Mouse (Mus musculus) erythroid progenitor cell, adult 5-6 weeks (primary cell): ENCODE data around the gene Rab3gap2. TPM values are rescaled to one million over a fixed set of nuclear protein-coding genes. Genes with fewer than 3 reads are reported as not detected.

Experiments used
- ATAC-seq: replicated peaks from 2 replicates; pipeline ENCODE4 v1.8.0; 2016; ENCODE audit warnings: moderate number of reproducible peaks, mild to moderate bottlenecking, moderate TSS enrichment, inconsistent platforms; ENCODE audit not compliant: poor library complexity, low FRiP score, severe bottlenecking
- total RNA-seq, 2 experiments: library from RNA; stranded (forward) in 1 of 2; stranded (reverse) in 1 of 2; fragments of 150-400 nt in 1 of 2; fragments of 186-747, 209-891 nt in 1 of 2; gene quantifications; 2 replicates each; pipeline versions ENCODE4 v1.2.3 to v1.2.4; 2015 to 2017; ENCODE audit warnings: low replicate concordance in 2 of 2

Rab3gap2 gene
- total RNA-seq, 2 experiments from 2014 or later: 15.1 to 15.5 TPM

GRCm38 (mm10) chr1:185216762-185217161 lies 12.8 kb downstream of the Rab3gap2 start:
- no peak for ATAC-seq

- ATAC-seq: no peak
Measured at GRCm38 (mm10) chr1:185217966-185218365, 14.0 kb downstream of the Rab3gap2 start.

DNA sequence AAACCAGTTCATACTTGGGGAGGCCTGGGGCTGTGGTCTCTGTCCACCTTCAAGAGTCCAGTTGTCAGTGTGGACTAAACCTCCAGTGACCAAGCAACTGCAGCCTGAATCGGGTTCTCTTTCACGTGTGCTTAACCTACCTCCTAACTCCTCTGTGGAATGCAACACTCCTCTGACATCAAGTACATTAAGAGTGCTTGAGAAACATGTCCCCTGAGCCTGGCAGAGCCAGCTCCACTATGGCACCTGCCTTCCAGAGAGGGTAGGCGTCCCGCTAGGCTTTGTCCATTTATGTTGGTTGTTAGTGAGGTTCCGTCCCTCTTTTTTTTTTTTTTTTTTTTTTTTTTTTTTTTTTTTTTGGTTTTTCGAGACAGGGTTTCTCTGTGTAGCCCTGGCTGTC lies 23.0 kb downstream of the Rab3gap2 start:
- ATAC-seq: no peak

- ATAC-seq: no peak
Measured at GRCm38 (mm10) chr1:185227766-185228165, 23.8 kb downstream of the Rab3gap2 start.

- ATAC-seq: peak; percentile 89
Measured at GRCm38 (mm10) chr1:185229406-185230201, 25.7 kb downstream of the Rab3gap2 start.

- ATAC-seq: no peak
Measured at GRCm38 (mm10) chr1:185235837-185236236, 31.9 kb downstream of the Rab3gap2 start.

- no peak for ATAC-seq
Measured at GRCm38 (mm10) chr1:185236530-185236929, 32.6 kb downstream of the Rab3gap2 start.

DNA sequence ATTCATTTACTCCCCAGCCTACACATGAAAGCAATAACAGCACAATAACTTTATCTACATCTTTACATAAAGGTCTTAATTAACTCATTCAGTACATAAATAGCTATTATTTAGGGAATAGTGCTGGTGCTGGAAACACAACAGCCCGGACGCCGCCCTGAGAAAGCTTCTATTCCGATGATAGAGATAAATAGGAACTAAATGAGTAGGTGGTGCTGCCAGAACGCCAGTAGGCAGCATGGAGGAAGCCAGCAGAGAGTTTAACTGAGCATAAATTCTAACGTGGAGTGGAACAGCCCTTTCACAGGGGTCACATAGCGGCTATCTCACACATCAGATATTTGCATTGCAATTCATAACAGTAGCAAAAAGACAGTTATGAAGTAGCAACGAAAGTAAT lies 39.1 kb downstream of the Rab3gap2 start:
- ATAC-seq: no peak

DNA sequence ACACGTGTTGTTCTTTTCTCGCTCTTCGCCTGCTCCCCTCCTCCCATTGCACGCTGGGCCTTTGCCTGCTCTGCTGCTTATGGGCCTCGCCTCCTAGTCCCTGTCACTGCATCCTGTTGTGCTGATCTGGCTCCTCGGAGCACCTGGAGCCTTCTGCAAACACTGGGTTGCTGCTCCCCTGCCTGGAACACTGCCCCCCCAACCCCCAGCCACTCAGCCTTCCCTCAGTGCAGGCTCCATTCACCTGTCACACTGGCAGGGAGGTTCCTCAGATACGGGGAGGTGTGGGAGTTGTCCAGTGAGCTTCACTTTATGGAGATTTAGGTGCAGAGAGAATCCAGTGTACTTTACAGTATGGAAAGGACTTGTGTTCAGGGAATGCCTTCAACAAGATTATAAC lies 41.5 kb downstream of the Rab3gap2 start:
- ATAC-seq: no peak

DNA sequence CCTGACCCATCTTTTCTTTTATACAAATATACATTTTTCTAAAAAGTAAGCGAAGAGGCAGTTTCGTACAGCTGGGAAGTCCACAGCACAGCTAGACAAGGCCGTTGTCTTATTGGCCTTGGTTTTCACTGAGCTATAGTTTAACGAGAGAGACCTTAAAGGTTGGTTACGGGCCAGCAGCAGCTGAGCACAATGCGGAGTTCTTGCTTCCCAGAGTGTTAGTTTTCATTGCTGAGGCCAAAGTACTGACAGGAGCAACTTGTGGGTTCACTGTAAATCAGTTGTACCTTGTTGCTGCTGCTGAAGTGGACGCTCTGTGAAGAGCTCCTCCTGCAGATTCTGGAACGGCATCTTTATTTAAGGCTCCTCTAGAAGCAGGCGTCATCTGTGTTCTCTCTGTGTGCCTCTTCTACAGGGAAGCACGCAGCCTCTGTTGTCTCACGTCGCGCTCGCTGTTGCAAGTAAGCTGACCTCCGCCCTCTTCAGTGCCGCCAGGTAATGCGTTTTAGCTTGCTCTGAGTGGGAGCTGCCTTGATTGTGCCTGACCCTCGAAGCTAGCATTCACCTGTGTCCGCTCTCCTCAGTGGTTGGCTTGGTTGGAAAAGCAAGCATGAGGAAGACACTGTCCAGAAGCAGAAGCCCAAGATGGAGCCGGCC lies 43.6 kb downstream of the Rab3gap2 start:
- ATAC-seq: no peak

DNA sequence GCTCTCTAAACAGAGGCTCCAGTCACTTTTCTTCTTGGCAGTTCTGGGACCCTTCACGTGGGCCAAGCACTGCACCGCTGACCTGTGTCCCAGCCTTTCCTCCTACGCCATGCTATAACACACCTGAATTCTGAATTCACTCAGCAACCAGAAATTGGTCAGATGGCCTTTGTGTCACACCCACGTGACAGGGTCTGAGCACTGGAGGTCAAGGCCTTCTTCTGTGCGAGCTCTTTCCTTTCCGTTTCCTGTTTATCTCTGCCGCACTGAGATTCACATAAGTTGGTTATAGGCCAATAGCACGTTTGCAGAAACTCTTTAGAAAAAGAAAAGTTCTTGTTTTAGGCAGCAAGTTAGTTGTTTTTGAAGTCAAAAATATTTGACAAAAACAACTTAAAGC lies 44.8 kb downstream of the Rab3gap2 start:
- no peak for ATAC-seq

GRCm38 (mm10) chr1:185252351-185252750 lies 48.4 kb downstream of the Rab3gap2 start:
- ATAC-seq: no peak

DNA sequence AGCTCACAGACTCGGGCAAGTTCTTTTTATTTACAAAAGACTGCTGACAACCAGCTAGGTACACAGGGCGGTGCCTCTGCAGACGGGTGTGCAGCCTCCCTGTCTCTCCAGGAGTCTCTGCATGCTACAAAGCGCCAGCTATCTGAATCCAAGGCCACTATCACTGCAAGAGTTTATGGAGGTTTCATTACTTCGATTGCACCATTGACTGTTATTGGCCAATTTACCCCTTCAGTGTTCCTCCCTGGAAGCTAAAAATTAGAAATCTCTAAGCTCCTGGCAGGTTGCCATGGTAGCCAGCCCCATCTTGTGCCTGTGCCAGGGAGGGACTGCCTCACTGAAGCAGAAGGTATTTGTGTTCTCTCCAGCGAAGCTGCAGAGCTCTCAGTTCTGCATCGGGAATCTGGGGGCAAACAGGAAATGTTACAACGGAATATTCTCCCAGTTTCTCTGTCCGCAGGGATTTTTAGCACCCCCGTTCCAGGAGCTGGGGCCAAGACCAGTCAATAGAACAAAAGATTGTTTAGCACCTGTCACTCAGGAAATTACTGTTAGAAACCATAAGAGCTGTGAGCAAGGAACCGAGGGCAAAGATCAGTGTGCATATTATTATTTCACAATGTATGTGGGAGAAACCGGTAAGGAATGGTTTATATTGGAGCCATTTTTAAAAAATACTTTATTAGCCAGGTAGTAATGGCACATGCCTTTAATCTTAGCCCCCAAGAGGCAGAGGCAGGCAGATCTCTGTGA lies 49.4 kb downstream of the Rab3gap2 start:
- ATAC-seq: no peak

DNA sequence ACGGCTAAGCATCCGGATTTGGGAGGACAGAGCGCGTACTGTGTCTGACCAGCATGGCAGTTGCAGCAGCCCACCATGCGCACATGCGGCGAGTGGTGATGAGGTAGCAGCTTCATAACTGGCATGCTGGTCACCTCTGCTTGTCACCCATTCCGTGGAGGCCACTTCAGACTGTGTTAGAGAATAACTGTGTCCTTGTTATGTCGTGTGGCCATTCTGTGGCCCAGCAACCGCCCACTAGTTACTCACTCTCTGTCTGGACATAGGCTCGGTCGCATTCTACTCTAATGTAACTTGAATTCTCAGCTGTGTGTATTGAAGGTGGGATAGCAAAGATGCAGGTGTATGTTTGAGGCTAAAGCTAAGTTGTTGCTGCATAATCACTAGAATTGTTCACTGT lies 51.4 kb downstream of the Rab3gap2 start:
- no peak for ATAC-seq

DNA sequence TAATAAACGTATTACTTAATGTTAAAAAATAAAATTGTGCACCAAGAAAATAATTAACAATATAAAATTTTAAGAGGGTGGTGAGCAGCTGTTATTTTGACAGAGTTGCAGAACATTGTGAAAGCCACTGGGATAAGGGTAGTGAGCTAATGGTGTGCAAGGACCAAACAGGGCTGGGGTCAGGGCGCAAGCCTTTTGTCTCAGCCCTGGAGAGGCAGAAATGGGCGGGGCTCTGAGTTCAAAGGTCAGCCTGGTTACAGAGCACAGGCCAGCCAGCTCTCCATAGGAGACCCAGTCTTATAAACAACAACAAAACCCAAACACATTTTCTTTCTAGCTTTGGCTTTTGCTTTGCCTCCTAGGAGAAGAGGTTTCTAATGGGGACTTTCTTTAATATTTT lies 52.8 kb downstream of the Rab3gap2 start:
- ATAC-seq: no peak

GRCm38 (mm10) chr1:185262565-185262964 lies 58.6 kb downstream of the Rab3gap2 start:
- ATAC-seq: no peak

- no peak for ATAC-seq
Measured at GRCm38 (mm10) chr1:185268675-185269074, 64.8 kb downstream of the Rab3gap2 start.

DNA sequence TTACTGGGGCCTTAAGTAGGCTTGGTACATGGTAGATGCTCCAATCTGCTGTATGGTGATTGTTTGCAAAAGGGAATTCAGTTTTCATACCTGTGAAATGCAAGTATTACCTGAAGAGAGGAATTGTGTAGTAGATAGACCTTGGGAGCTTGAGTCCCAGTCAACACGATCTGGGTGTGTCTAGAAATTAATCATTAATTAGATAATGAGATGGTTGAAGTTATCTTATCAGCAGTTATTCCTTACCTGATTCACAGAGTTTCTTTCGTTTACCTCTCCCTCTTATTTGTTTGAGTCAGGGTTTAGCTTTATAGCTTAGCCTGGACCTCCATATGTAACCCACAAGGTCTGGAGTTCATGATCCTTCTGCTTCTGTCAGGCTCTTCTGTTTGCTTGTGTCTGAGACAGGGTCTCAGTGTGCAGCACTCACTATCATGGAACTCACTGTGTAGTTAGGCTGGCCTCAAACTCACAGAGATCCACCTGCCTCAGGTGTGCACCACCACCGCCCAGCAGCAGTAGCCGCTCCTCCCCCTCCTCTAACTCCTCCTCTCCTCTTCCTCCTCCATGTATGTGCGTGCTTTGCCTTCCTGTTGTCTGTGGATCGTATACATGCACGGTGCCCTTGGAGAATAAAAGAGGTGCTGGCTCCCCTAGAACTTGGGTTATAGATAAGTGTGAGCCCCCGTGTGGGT lies 66.6 kb downstream of the Rab3gap2 start:
- no peak for ATAC-seq

DNA sequence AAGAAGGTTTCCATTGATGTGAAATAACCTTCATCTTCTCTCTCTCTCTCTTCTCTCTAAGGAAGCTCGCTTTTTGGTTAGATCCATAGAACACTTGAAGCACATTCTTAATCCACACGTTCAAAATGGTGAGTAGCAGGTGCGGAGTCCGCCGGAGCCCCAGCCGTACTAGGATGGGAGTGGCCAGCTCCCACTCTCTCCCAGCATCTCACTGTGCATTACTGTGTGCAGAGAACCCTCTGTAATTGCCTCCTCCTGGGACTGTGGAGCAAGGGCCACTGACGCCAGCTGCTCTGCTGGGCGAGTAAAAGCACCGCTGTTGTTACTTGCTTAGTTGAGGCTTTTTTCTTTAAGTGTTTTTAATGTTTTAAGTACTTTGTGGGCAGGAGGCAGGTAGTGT lies 67.5 kb downstream of the Rab3gap2 start:
- no peak for ATAC-seq
